Comparison of ENCODE assay signal across 8 mouse cellular contexts in the genomic region with DNA sequence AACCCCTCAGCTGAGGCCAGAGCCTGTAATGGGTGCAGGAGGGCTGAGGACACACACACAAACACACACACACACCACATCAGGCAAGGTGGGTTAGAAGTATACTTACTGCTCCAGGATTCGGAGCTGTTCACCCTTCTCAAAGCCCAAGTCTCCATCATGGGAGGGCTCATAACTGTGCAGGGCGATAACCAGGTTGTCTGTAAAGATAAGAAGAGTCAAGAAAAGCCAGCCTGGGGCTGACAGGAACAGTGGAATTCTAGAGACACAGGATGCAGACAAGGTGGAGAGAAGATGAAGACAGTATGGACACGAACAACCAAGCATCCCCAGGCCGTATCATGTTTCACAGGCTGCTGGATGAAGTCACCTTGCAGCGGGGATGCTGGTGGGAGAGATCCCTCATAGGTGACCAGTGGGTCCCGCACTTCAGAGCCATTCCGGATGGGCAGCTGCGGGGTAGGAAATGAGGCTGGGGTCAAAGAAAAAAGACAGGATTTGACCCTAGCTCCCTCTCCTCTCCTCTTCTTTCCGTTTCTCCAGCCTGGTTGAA. TPM values are rescaled to one million over a fixed set of nuclear protein-coding genes. Genes with fewer than 3 reads are reported as not detected.
DNase-seq lines count a peak whose midpoint lies in the region; ATAC-seq and TF ChIP-seq lines count a peak whose summit lies in the region.

No protein-coding gene starts in this region.

- peak overlapping the region; percentile 85 for H3K9ac ChIP-seq in heart, embryonic 13.5 days
- H3K9ac ChIP-seq in intestine, embryonic 14.5 days (ENCODE audit: low read length) = peak overlapping the region; percentile 55; the same call in 1 of the 2 replicates
- peak overlapping the region; percentile 61; the same call in 1 of the 2 replicates for H3K9ac ChIP-seq in midbrain, postnatal 0 days (replicated peaks; ENCODE audit: low read length, poor library complexity, severe bottlenecking)

- no peak for TF ChIP-seq CTCF in midbrain, postnatal 0 days (IDR thresholded peaks at IDR 0.05)
- no peak for TF ChIP-seq CTCF in layer of hippocampus, adult 2 months (conservative IDR thresholded peaks at IDR 0.05)

- peak overlapping the region; percentile 62 for H3K4me3 ChIP-seq in heart, embryonic 13.5 days
- H3K4me3 ChIP-seq in intestine, embryonic 14.5 days (ENCODE audit: low read depth, low read length) = no peak overlapping the region
- no peak overlapping the region for H3K4me3 ChIP-seq in midbrain, postnatal 0 days (ENCODE audit: low read depth, low read length)
- H3K4me3 ChIP-seq in layer of hippocampus, adult 2 months = no peak overlapping the region

- H3K4me1 ChIP-seq in heart, embryonic 13.5 days = peaks cover 25% of the 10 kb centered on the region
- peaks cover 18% of the 10 kb centered on the region for H3K4me1 ChIP-seq in intestine, embryonic 14.5 days (replicated peaks; ENCODE audit: control insufficient read depth, insufficient read depth, low read length)
- H3K4me1 ChIP-seq in midbrain, postnatal 0 days (ENCODE audit: insufficient read depth, low read length) = peaks cover 5% of the 10 kb centered on the region; the same call in 1 of the 2 replicates

- no peaks in the 10 kb centered on the region for H3K27me3 ChIP-seq in heart, embryonic 13.5 days (replicated peaks)
- H3K27me3 ChIP-seq in intestine, embryonic 14.5 days (replicated peaks; ENCODE audit: control insufficient read depth, insufficient read depth, low read length) = no peaks in the 10 kb centered on the region
- no peaks in the 10 kb centered on the region for H3K27me3 ChIP-seq in midbrain, postnatal 0 days (ENCODE audit: insufficient read depth, low read length)

- no peak for ATAC-seq in heart, embryonic 13.5 days (ENCODE audit: extremely low read depth, insufficient number of reproducible peaks, low FRiP score, low TSS enrichment)
- no peak for ATAC-seq in intestine, embryonic 14.5 days (replicated peaks; ENCODE audit: low FRiP score, low TSS enrichment, low read depth)
- no peak for ATAC-seq in midbrain, postnatal 0 days (ENCODE audit: low FRiP score)

- peak overlapping the region; percentile 60 for H3K27ac ChIP-seq in heart, embryonic 13.5 days (replicated peaks)
- H3K27ac ChIP-seq in intestine, embryonic 14.5 days (ENCODE audit: low read depth) = peak overlapping the region; percentile 51; the same call in 1 of the 2 replicates
- H3K27ac ChIP-seq in midbrain, postnatal 0 days (ENCODE audit: low read depth, low read length) = 0 out of 2 replicates have a peak overlapping the region, but pooled peaks have one; percentile 82
- no peak overlapping the region for H3K27ac ChIP-seq in layer of hippocampus, adult 2 months

- intact Hi-C loops in heart, postnatal 10 days (cut with DNase I) = no loop called here

- DNase-seq in heart, postnatal 10 days = no peak
- DNase-seq in c-Kit-positive CD71-positive TER-119-positive erythroid progenitor cells, embryonic 14.5 days (ENCODE audit: low spot score) = peak; percentile 90
- no peak for DNase-seq in intestine, embryonic 14.5 days (ENCODE audit: low spot score)
- no peak for DNase-seq in midbrain, postnatal 0 days (ENCODE audit: low spot score)
- DNase-seq in layer of hippocampus, adult 2 months (ENCODE audit: low spot score in 2 of 2) = no peak
- DNase-seq in cerebellum, postnatal 10 days = no peak
- DNase-seq in gastrocnemius, postnatal 4 days (ENCODE audit: low spot score in 2 of 2) = no peak

- no peaks in the 10 kb centered on the region for H3K36me3 ChIP-seq in heart, embryonic 13.5 days
- H3K36me3 ChIP-seq in intestine, embryonic 14.5 days (ENCODE audit: control insufficient read depth, insufficient read depth, low read length) = no peaks in the 10 kb centered on the region
- H3K36me3 ChIP-seq in midbrain, postnatal 0 days (ENCODE audit: insufficient read depth, low read length) = no peaks in the 10 kb centered on the region

- peak overlapping the region; percentile 98 for H3K4me2 ChIP-seq in heart, embryonic 13.5 days
- peak overlapping the region; percentile 94 for H3K4me2 ChIP-seq in intestine, embryonic 14.5 days (ENCODE audit: low read length)
- no peak overlapping the region for H3K4me2 ChIP-seq in midbrain, postnatal 0 days (ENCODE audit: low read depth, low read length, poor library complexity, severe bottlenecking)

- H3K9me3 ChIP-seq in heart, embryonic 13.5 days = no peaks in the 10 kb centered on the region
- H3K9me3 ChIP-seq in intestine, embryonic 14.5 days (ENCODE audit: control insufficient read depth, low read length) = no peaks in the 10 kb centered on the region
- no peaks in the 10 kb centered on the region for H3K9me3 ChIP-seq in midbrain, postnatal 0 days (ENCODE audit: low read length)

- 60% methylated on average over 9 of the region's 9 CpGs for WGBS in heart, embryonic 13.5 days
- WGBS in intestine, embryonic 14.5 days = 60% methylated on average over 9 of the region's 9 CpGs
- WGBS in midbrain, postnatal 0 days = 83% methylated on average over 9 of the region's 9 CpGs

RNA-seq across cellular contexts. Expression of a gene that starts 14.8 kb away (rescaled TPM):
- polyA plus RNA-seq in heart, embryonic 13.5 days (2015; fragmentation: Nextera tagmentation; extraction: Ambion mirVana) = 127 and 141 TPM in 2 replicates
- 10 to 100 TPM; 35.1 to 38.1 TPM for total RNA-seq in heart, postnatal 10 days (2021)
- polyA plus RNA-seq in intestine, embryonic 14.5 days (2014; fragmentation: Nextera tagmentation; extraction: Ambion mirVana) = 212 and 230 TPM in 2 replicates
- total RNA-seq in midbrain, postnatal 0 days (2014; rRNA removed) = 28.3 and 31.2 TPM in 2 replicates
- polyA plus RNA-seq in midbrain, postnatal 0 days (2015; fragmentation: Nextera tagmentation; extraction: Ambion mirVana) = 48.4 and 48.9 TPM in 2 replicates
- total RNA-seq in layer of hippocampus, adult 2 months (2021) = 10 to 100 TPM; 48.9 to 49.8 TPM
- total RNA-seq in gastrocnemius, postnatal 4 days (2021) = 10 to 100 TPM; 39.5 to 42.1 TPM

RNA-seq across cellular contexts. Expression of a gene that starts 16.1 kb away (rescaled TPM):
- 2.8 and 7.0 TPM in 2 replicates for polyA plus RNA-seq in heart, embryonic 13.5 days (2015; fragmentation: Nextera tagmentation; extraction: Ambion mirVana)
- 1 to 10 TPM; 2.1 to 3.9 TPM for total RNA-seq in heart, postnatal 10 days (2021)
- 7.9 and 8.1 TPM in 2 replicates for polyA plus RNA-seq in intestine, embryonic 14.5 days (2014; fragmentation: Nextera tagmentation; extraction: Ambion mirVana)
- 17.5 and 20.4 TPM in 2 replicates for total RNA-seq in midbrain, postnatal 0 days (2014; rRNA removed)
- 17.5 and 20.7 TPM in 2 replicates for polyA plus RNA-seq in midbrain, postnatal 0 days (2015; fragmentation: Nextera tagmentation; extraction: Ambion mirVana)
- 1 to 10 TPM; 2.8 to 6.2 TPM for total RNA-seq in layer of hippocampus, adult 2 months (2021)
- total RNA-seq in gastrocnemius, postnatal 4 days (2021) = 1 to 10 TPM in 1 of 2 experiments, under 1 TPM in 1; 0.34 to 2.0 TPM

RNA-seq across cellular contexts. Expression of a gene that starts 21.0 kb away (rescaled TPM):
- 4.7 and 7.3 TPM in 2 replicates for polyA plus RNA-seq in heart, embryonic 13.5 days (2015; fragmentation: Nextera tagmentation; extraction: Ambion mirVana)
- 1 to 10 TPM; 1.7 to 1.9 TPM for total RNA-seq in heart, postnatal 10 days (2021)
- 1.5 and 1.8 TPM in 2 replicates for polyA plus RNA-seq in intestine, embryonic 14.5 days (2014; fragmentation: Nextera tagmentation; extraction: Ambion mirVana)
- not detected in 2 replicates for total RNA-seq in midbrain, postnatal 0 days (2014; rRNA removed)
- not detected in 2 replicates for polyA plus RNA-seq in midbrain, postnatal 0 days (2015; fragmentation: Nextera tagmentation; extraction: Ambion mirVana)
- under 1 TPM; 0.41 to 0.83 TPM for total RNA-seq in layer of hippocampus, adult 2 months (2021)
- total RNA-seq in gastrocnemius, postnatal 4 days (2021) = 1 to 10 TPM; 1.2 to 1.3 TPM

RNA-seq across cellular contexts. Expression of a gene that starts 43.1 kb away (rescaled TPM):
- 169 and 189 TPM in 2 replicates for polyA plus RNA-seq in heart, embryonic 13.5 days (2015; fragmentation: Nextera tagmentation; extraction: Ambion mirVana)
- total RNA-seq in heart, postnatal 10 days (2021) = 100 to 1,000 TPM; 143 to 144 TPM
- 349 and 356 TPM in 2 replicates for polyA plus RNA-seq in intestine, embryonic 14.5 days (2014; fragmentation: Nextera tagmentation; extraction: Ambion mirVana)
- 282 and 300 TPM in 2 replicates for total RNA-seq in midbrain, postnatal 0 days (2014; rRNA removed)
- 213 and 222 TPM in 2 replicates for polyA plus RNA-seq in midbrain, postnatal 0 days (2015; fragmentation: Nextera tagmentation; extraction: Ambion mirVana)
- 100 to 1,000 TPM; 117 to 120 TPM for total RNA-seq in layer of hippocampus, adult 2 months (2021)
- total RNA-seq in gastrocnemius, postnatal 4 days (2021) = 100 to 1,000 TPM; 167 to 176 TPM

RNA-seq across cellular contexts. Expression of a gene that starts 43.1 kb away (rescaled TPM):
- 160 and 179 TPM in 2 replicates for polyA plus RNA-seq in heart, embryonic 13.5 days (2015; fragmentation: Nextera tagmentation; extraction: Ambion mirVana)
- total RNA-seq in heart, postnatal 10 days (2021) = 10 to 100 TPM; 61.7 to 63.5 TPM
- polyA plus RNA-seq in intestine, embryonic 14.5 days (2014; fragmentation: Nextera tagmentation; extraction: Ambion mirVana) = 197 and 212 TPM in 2 replicates
- 146 and 189 TPM in 2 replicates for total RNA-seq in midbrain, postnatal 0 days (2014; rRNA removed)
- 210 and 232 TPM in 2 replicates for polyA plus RNA-seq in midbrain, postnatal 0 days (2015; fragmentation: Nextera tagmentation; extraction: Ambion mirVana)
- 10 to 100 TPM; 83.1 to 86.2 TPM for total RNA-seq in layer of hippocampus, adult 2 months (2021)
- 10 to 100 TPM; 65.2 to 68.4 TPM for total RNA-seq in gastrocnemius, postnatal 4 days (2021)
